ENCODE assay signal across 8 mouse cellular contexts in the genomic region with DNA sequence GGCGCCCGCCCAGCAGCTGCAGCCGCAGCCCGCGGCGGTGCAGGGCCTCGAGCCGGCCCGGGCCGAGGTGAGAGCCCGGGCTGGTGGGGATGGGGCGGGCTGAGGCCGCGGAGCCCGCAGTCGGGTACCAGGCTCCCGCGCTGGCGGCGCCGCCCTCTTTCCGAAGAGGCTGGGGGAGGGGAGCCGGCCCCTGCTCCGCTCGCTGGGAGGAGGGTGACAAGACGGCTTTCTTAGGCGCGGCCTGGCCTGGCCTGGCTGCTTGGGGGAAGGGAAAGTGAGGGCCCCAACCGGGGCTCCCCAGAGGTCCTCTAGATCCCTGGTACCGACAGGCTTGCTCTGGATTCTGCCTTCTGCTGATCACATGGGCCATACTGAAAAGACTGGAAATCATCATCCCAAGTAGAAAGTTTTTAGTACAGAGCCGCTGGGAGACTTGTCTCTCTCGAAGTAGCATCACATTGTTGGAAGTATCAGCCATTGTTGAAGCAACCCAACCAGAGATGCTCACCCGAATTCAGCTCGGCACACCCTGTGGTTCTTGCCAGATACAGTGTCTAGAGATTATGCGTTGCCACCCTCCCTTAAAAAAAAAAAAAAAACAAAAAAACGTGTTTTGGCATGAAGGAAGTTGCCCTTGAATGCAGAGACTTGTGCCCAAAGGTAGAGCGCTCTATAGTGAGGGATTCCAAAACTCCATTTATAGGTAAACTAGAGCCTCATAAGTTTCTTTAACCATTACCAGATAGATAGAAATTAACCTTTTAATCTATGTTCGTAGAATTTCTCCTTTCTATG. TPM values are rescaled to one million over a fixed set of nuclear protein-coding genes. Genes with fewer than 3 reads are reported as not detected.
DNase-seq lines count a peak whose midpoint lies in the region; ATAC-seq and TF ChIP-seq lines count a peak whose summit lies in the region.

No protein-coding gene starts in this region.

- no peaks in the 10 kb centered on the region for H3K27me3 ChIP-seq in heart, embryonic 14.5 days (ENCODE audit: control insufficient read depth, insufficient read depth, low read length)
- no peaks in the 10 kb centered on the region for H3K27me3 ChIP-seq in kidney, postnatal 0 days (ENCODE audit: insufficient read depth, low read length)
- no peaks in the 10 kb centered on the region for H3K27me3 ChIP-seq in liver, embryonic 16.5 days (ENCODE audit: control insufficient read depth, insufficient read depth, low read depth, low read length)
- H3K27me3 ChIP-seq in neural tube, embryonic 12.5 days (replicated peaks) = no peaks in the 10 kb centered on the region
- no peaks in the 10 kb centered on the region for H3K27me3 ChIP-seq in testis, adult 2 months (ENCODE audit: control insufficient read depth, insufficient read depth, low read length)

- peak overlapping the region; percentile 96 for H3K9ac ChIP-seq in heart, embryonic 14.5 days (ENCODE audit: low read length)
- peak overlapping the region; percentile 91 for H3K9ac ChIP-seq in kidney, postnatal 0 days (ENCODE audit: low read depth, low read length)
- H3K9ac ChIP-seq in liver, embryonic 16.5 days (ENCODE audit: low read depth, low read length) = peak overlapping the region; percentile 89
- H3K9ac ChIP-seq in neural tube, embryonic 12.5 days = peak overlapping the region; percentile 97

- DNase-seq in CD8-positive naive resting alpha-beta T cell, adult 2 months (ENCODE audit: low read depth in 2 of 2, low spot score in 2 of 2) = peak; percentile 20 to 35
- DNase-seq in kidney, postnatal 0 days (ENCODE audit: low spot score) = peak; percentile 82

- H3K4me3 ChIP-seq in brown adipose tissue, adult 24 weeks (ENCODE audit: insufficient read depth, low read depth, low read length) = peak overlapping the region; percentile 86
- H3K4me3 ChIP-seq in heart, embryonic 14.5 days (ENCODE audit: control insufficient read depth in 1 of 2, insufficient read depth in 1 of 2, low read depth in 1 of 2, low read length in 2 of 2) = peak overlapping the region; percentile 85 to 97
- peak overlapping the region; percentile 87 for H3K4me3 ChIP-seq in kidney, postnatal 0 days (replicated peaks; ENCODE audit: low read depth, low read length)
- peak overlapping the region; percentile 91 for H3K4me3 ChIP-seq in liver, embryonic 16.5 days (ENCODE audit: low read depth, low read length)
- H3K4me3 ChIP-seq in neural tube, embryonic 12.5 days = peak overlapping the region; percentile 95
- H3K4me3 ChIP-seq in testis, adult 2 months (ENCODE audit: control insufficient read depth, low read depth, low read length) = peak overlapping the region; percentile 98

- peak overlapping the region; percentile 21; the same call in 1 of the 2 replicates for H3K27ac ChIP-seq in brown adipose tissue, adult 24 weeks (replicated peaks; ENCODE audit: low read depth, low read length)
- H3K27ac ChIP-seq in heart, embryonic 14.5 days (replicated peaks in 1 of 2; ENCODE audit: control insufficient read depth in 1 of 2, insufficient read depth in 1 of 2, low read depth in 2 of 2, low read length in 2 of 2) = peak overlapping the region; percentile 92 to 97
- H3K27ac ChIP-seq in kidney, postnatal 0 days = peak overlapping the region; percentile 97
- H3K27ac ChIP-seq in liver, embryonic 16.5 days (ENCODE audit: low read length) = peak overlapping the region; percentile 84
- H3K27ac ChIP-seq in neural tube, embryonic 12.5 days = peak overlapping the region; percentile 95
- H3K27ac ChIP-seq in testis, adult 2 months (ENCODE audit: control insufficient read depth, insufficient read depth, low read depth, low read length) = peak overlapping the region; percentile 97

- H3K4me2 ChIP-seq in heart, embryonic 14.5 days (ENCODE audit: low read length) = peak overlapping the region; percentile 81
- H3K4me2 ChIP-seq in kidney, postnatal 0 days (ENCODE audit: low read length) = peak overlapping the region; percentile 84
- H3K4me2 ChIP-seq in liver, embryonic 16.5 days (ENCODE audit: low read depth, low read length) = peak overlapping the region; percentile 91
- H3K4me2 ChIP-seq in neural tube, embryonic 12.5 days (replicated peaks) = peak overlapping the region; percentile 78

- TF ChIP-seq POLR2A in testis, adult 2 months (IDR thresholded peaks at IDR 0.05; ENCODE audit: control insufficient read depth, low read depth, low read length) = no peak

- 4% methylated on average over 31 of the region's 38 CpGs for WGBS in heart, embryonic 14.5 days
- WGBS in kidney, postnatal 0 days = 4% methylated on average over 30 of the region's 38 CpGs
- 4% methylated on average over 33 of the region's 38 CpGs for WGBS in liver, embryonic 16.5 days (ENCODE audit: insufficient replicate concordance)
- WGBS in neural tube, embryonic 12.5 days = 5% methylated on average over 38 of the region's 38 CpGs

- H3K4me1 ChIP-seq in brown adipose tissue, adult 24 weeks (ENCODE audit: control insufficient read depth, insufficient read depth, insufficient read length, low read length) = no peaks in the 10 kb centered on the region
- H3K4me1 ChIP-seq in heart, embryonic 14.5 days (ENCODE audit: control insufficient read depth in 2 of 2, insufficient read depth in 2 of 2, low read length in 2 of 2) = peaks cover 16 to 57% of the 10 kb centered on the region in 2 experiments
- peaks cover 13% of the 10 kb centered on the region; the same call in 1 of the 2 replicates for H3K4me1 ChIP-seq in kidney, postnatal 0 days (replicated peaks; ENCODE audit: insufficient read depth, low read length)
- peaks cover 28% of the 10 kb centered on the region for H3K4me1 ChIP-seq in liver, embryonic 16.5 days (ENCODE audit: control insufficient read depth, low read depth, low read length)
- H3K4me1 ChIP-seq in neural tube, embryonic 12.5 days = peaks cover 14% of the 10 kb centered on the region
- H3K4me1 ChIP-seq in testis, adult 2 months (ENCODE audit: control insufficient read depth, insufficient read depth, low read length) = peaks cover 4% of the 10 kb centered on the region

- TF ChIP-seq CTCF in kidney, postnatal 0 days (IDR thresholded peaks at IDR 0.05; ENCODE audit: low read depth) = no peak
- no peak for TF ChIP-seq CTCF in testis, adult 2 months (IDR thresholded peaks at IDR 0.05; ENCODE audit: control insufficient read depth, insufficient read depth, insufficient replicate concordance, low read depth, low read length)

- H3K36me3 ChIP-seq in heart, embryonic 14.5 days (ENCODE audit: control insufficient read depth, insufficient read depth, low read length) = peaks cover 12% of the 10 kb centered on the region
- no peaks in the 10 kb centered on the region for H3K36me3 ChIP-seq in kidney, postnatal 0 days (ENCODE audit: insufficient read depth, low read length)
- no peaks in the 10 kb centered on the region for H3K36me3 ChIP-seq in liver, embryonic 16.5 days (ENCODE audit: control insufficient read depth, insufficient read depth)
- H3K36me3 ChIP-seq in neural tube, embryonic 12.5 days = no peaks in the 10 kb centered on the region
- H3K36me3 ChIP-seq in testis, adult 2 months (ENCODE audit: control insufficient read depth, insufficient read depth, low read length) = no peaks in the 10 kb centered on the region

- H3K9me3 ChIP-seq in heart, embryonic 14.5 days (ENCODE audit: control insufficient read depth, low read length) = no peaks in the 10 kb centered on the region
- H3K9me3 ChIP-seq in kidney, postnatal 0 days (replicated peaks; ENCODE audit: low read length) = no peaks in the 10 kb centered on the region
- H3K9me3 ChIP-seq in liver, embryonic 16.5 days (replicated peaks; ENCODE audit: control insufficient read depth, low read length) = no peaks in the 10 kb centered on the region
- no peaks in the 10 kb centered on the region for H3K9me3 ChIP-seq in neural tube, embryonic 12.5 days

- ATAC-seq in erythroid progenitor cell, adult 5-6 weeks (replicated peaks; ENCODE audit: low FRiP score, poor library complexity, severe bottlenecking) = peak; percentile 68
- ATAC-seq in heart, embryonic 14.5 days (ENCODE audit: insufficient number of reproducible peaks, insufficient read depth, low FRiP score, low read depth) = peak; percentile 88
- ATAC-seq in kidney, postnatal 0 days (replicated peaks; ENCODE audit: low FRiP score, low read depth) = peak; percentile 86
- peak; percentile 79 for ATAC-seq in liver, embryonic 16.5 days (ENCODE audit: low read depth)
- peak; percentile 93 for ATAC-seq in neural tube, embryonic 12.5 days (ENCODE audit: low FRiP score, low read depth)

RNA-seq across cellular contexts. Expression of a gene that starts 0.8 kb away (rescaled TPM):
- polyA plus RNA-seq in brown adipose tissue, adult 24 weeks (2012; ENCODE audit: insufficient read depth, insufficient read length, missing spikeins) = 15.1 and 17.8 TPM in 2 replicates
- 22.7 and 34.0 TPM in 2 replicates for total RNA-seq in erythroid progenitor cell, adult 5-6 weeks (2015; ENCODE audit: low replicate concordance)
- 24.0 and 31.4 TPM in 2 replicates for total RNA-seq in erythroid progenitor cell, adult 5-6 weeks (2017; ENCODE audit: low replicate concordance)
- polyA plus RNA-seq in heart, embryonic 14.5 days (2014; fragmentation: Nextera tagmentation; extraction: Ambion mirVana) = 87.4 and 101 TPM in 2 replicates
- 110 and 127 TPM in 2 replicates for polyA plus RNA-seq in kidney, postnatal 0 days (2015; fragmentation: Nextera tagmentation; extraction: Ambion mirVana)
- 18.9 and 20.4 TPM in 2 replicates for polyA plus RNA-seq in liver, embryonic 16.5 days (2015; fragmentation: Nextera tagmentation; extraction: Ambion mirVana)
- polyA plus RNA-seq in neural tube, embryonic 12.5 days (2016; fragmentation: Nextera tagmentation; extraction: Ambion mirVana) = 99.3 and 104 TPM in 2 replicates
- polyA plus RNA-seq in testis, adult 2 months (2012; rRNA removed) = 25.8 and 28.9 TPM in 2 replicates

RNA-seq across cellular contexts. Expression of a gene that starts 44.4 kb away (rescaled TPM):
- polyA plus RNA-seq in brown adipose tissue, adult 24 weeks (2012; ENCODE audit: insufficient read depth, insufficient read length, missing spikeins) = 6.4 and 11.9 TPM in 2 replicates
- total RNA-seq in erythroid progenitor cell, adult 5-6 weeks (2015; ENCODE audit: low replicate concordance) = 7.6 and 13.0 TPM in 2 replicates
- 4.5 and 7.3 TPM in 2 replicates for total RNA-seq in erythroid progenitor cell, adult 5-6 weeks (2017; ENCODE audit: low replicate concordance)
- polyA plus RNA-seq in heart, embryonic 14.5 days (2014; fragmentation: Nextera tagmentation; extraction: Ambion mirVana) = 22.6 and 26.9 TPM in 2 replicates
- polyA plus RNA-seq in kidney, postnatal 0 days (2015; fragmentation: Nextera tagmentation; extraction: Ambion mirVana) = 43.3 and 43.6 TPM in 2 replicates
- 11.8 and 12.6 TPM in 2 replicates for polyA plus RNA-seq in liver, embryonic 16.5 days (2015; fragmentation: Nextera tagmentation; extraction: Ambion mirVana)
- polyA plus RNA-seq in neural tube, embryonic 12.5 days (2016; fragmentation: Nextera tagmentation; extraction: Ambion mirVana) = 20.1 and 20.2 TPM in 2 replicates
- 7.8 and 11.7 TPM in 2 replicates for polyA plus RNA-seq in testis, adult 2 months (2012; rRNA removed)

Comparison
In these comparisons a context has a peak if more than half of its experiments do, and no peak if none do; other contexts are left out.
1. Peak in every context shown above with its lines: DNase-seq, ATAC-seq, H3K4me3 ChIP-seq and H3K27ac ChIP-seq.
2. H3K27ac ChIP-seq: peak in every context shown above with its lines; median percentile 97 in kidney, postnatal 0 days; 97 in testis, adult 2 months; 95 in neural tube, embryonic 12.5 days; 94 in heart, embryonic 14.5 days; 84 in liver, embryonic 16.5 days; 21 in brown adipose tissue, adult 24 weeks.